Mouse (Mus musculus) T-cell, adult 2 months (primary cell): ENCODE measurements at regions not wholly inside any gene's neighbourhood (a gene's known extent, or its start where the extent isn't known, plus 50 kb on each side); places are given as distances from the start of the nearest gene placed in this dataset.

Experiments used
- DNase-seq: peaks from one replicate; pipeline ENCODE4 v3.0.0; 2022; ENCODE audit warnings: low spot score

DNA sequence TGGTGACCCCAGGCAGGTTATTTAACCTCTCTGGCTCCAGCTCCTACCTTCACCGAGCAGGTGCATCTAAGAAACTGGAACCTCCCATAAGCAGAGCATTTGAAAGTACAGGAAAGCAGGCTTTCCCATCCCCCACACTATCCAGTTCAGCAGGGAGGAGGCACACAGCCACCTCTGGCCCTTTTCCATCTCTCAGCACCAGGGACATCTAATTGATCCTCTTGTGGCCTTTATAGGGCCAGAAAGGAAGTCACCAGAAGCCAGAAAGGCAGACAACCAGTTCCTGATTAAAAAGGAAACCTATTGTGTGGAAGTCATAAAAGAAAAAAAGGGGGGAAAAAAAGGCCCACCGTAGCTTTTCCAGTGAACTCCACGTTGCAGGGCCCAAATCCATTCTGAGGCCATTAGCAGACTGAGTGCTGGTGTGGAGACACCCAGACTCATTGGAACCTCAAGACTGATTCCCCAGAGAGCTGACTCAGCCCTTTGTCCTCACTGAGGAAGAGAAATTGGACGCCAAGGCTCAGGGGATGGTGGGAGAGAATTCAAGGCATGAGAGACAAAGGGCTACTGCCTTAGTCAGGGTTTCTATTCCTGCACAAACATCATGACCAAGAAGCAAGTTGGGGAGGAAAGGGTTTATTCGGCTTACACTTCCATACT, 163.2 kb upstream of the Zmiz1 start:
- DNase-seq, result no peak

DNA sequence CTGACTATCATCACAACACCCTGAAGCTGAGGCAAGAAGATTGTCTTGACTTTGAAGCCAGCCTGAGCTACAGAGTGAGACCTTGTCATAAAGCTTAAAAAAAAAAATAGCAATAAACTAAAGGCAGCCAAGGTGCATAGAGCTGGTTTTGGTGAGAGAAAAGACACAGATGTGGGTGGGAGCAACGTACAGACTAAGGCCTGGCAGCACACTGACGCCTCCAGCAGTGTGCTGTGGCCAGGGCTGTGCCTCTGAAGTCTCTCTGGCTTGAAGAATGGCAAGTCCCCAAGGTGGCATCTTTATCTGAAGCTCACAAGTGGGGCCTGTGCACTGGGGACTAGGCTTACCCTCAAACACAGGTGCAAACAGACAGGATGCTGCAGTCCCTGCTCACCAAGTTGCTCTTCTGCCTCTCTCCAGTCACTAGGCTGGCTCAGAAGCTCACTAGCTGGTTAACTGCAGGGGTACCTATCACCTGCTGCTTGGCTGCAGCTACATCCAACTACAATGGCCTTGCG, 159.3 kb upstream of the Zmiz1 start:
- no peak for DNase-seq

DNA sequence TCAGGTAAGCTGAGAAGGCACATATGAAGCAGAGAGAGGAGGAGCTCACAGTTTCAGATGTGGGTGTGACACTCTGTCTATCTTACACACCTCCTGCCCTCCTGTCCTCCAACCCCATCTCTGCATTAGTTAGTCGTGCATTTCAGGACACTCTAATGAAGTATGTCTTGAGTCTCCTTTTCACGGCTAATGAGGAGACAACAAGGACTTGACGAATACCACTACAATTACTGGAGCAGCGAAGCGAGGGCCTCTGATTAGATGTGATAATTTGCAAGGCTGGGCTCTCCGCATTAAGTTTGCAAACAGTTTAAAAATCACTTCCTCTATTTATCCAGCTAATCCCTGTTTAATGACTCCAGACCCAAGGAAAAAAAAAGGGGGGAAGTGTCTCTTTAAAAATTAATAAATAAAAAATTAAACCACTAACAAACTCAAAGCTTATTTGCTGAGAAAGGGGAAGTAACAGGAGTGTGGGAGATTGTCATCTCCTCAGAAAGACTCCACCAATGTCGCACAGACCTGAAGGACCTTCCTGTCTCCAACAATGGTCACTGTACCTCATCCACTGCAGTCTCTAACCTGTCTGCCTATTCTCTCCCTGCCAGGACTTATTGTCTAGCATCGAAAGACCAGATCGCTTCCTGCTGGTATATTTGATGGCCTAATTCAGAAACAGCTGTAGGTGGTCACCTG, 157.5 kb upstream of the Zmiz1 start:
- no peak for DNase-seq

DNA sequence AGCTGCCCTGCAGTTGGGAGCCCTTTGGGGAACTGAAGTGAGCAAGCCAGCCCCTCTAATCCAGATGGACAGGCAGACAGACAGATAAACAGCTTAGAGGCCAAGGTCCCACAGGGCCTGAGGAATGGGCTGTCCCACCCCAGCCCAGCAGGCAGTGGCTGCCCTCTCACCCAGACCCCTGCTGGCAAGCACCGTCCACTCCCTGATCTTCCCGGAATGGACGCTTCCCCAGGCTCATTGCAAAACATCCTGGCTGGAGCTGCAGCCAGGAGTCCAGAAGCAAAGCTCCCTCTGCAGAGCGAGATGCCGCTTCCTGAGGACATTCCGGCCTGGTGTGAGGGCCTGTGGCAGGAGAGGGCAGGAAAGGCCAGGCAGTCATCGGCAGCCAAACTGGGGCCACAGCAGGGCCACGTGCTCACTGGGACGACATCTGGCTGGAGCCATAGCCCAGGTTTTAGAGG, 154.6 kb upstream of the Zmiz1 start:
- no peak for DNase-seq

DNA sequence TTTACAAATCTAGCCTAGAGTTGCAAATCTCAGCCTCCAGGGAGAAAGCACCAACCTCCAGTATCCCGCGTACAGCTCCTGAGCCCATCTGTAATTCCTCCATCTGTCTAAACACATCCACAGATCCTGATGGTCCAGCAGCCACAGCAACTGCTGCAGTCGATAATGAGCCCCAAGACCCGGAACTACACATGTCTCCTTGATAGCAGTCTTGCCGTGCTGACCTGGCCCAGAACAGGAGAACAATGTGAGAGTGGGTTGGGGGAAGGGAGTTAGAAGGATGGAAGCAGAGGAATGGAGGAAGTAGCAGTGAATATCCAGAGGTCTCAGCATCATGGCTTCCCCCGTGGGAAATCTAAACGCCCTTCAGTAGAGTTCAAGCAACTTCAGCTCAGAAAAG, 152.8 kb upstream of the Zmiz1 start:
- no peak for DNase-seq

DNA sequence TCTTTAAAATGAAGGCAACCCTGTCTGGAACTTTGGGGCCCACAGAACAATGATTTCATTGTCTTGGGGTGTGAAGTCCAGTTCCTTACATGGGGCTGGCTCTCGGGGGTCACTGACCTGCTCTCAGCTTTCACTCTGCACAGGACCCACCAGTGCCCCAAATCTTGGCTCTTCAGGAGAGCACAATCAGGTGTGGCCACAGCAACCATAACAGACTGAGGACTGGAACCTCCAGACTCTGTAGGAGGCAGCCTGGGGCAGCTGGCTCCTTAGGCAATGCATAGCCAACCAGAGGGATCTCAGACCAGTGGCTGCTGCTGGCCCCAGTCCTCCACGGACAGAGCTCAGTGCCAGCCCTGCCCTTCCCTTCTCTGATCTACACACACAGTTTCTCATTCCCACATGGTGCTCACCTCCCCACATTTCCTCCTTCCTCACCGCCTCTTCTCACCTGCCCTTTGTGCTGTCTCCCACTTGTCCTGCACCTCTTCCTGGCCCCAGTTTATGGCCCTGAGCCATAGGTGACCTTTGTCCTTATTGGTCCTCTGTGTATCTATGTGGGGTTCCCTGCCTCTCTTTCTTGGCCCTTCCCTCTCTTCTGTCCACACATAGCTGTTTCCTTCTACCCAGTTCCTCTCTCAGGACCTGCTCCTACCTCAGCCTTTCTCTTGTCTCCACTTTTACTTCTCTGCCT, 151.9 kb upstream of the Zmiz1 start:
- DNase-seq, result no peak

DNA sequence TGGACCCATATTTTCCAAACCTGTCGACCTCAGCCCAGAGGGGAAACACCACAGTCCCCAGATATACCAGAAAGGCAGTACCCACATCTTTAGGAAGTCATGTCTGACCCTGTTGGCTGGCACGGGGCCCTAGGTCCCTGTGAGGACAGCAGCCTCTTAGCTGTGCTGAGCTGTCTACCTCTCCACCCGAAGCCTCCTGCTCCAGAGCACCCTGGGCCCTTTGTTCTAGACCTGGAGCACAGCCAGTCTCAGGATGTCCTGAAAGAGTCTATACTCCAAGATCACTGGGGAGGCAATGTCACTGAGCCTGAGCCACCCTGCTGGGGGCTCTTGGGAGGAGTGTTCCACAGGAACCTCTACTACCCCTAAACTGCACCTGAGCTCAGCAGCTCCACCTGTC, 150.9 kb upstream of the Zmiz1 start:
- DNase-seq, result no peak

DNA sequence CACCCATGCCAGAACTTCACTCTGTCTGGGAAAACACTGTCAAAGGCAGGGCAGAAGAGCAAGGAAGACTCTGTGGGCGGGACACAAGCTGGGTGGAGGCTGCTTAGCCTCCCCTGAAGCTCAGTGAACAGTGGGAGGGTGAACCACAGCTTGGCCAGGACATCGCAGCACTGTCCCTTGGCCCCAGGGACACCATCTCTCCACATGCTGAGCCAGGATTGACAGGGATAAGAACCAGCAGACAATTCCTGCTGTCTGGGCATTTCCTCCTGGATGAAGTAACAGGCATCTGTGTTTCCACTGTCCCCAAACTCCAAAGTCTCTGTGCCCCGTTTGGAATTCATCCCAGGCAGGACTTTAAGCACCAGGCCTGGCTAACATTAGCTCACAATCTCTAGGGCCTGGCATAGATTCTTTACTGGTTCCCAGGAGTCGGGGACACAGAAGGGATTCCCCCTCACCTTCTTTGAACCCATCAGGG, 148.3 kb upstream of the Zmiz1 start:
- DNase-seq, result no peak

DNA sequence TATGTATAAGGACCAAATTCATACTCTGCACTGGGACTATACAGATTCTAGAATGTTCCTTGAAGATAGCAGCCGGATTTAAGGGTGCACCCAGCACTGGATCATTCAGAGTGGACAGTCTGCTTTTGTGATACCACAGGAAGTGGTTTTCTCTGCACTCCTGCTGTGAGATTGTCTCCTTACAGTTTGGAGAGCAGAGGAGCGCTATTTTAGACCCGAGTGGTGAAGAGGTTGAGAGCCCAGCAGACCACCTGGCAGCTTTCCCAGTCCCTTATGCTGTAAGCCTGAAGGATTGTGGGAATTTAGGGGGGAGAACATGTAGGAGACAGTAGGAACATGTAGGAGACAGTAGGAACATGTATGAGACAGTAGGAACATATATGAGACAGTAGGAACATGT, 147.5 kb upstream of the Zmiz1 start:
- DNase-seq, result no peak

DNA sequence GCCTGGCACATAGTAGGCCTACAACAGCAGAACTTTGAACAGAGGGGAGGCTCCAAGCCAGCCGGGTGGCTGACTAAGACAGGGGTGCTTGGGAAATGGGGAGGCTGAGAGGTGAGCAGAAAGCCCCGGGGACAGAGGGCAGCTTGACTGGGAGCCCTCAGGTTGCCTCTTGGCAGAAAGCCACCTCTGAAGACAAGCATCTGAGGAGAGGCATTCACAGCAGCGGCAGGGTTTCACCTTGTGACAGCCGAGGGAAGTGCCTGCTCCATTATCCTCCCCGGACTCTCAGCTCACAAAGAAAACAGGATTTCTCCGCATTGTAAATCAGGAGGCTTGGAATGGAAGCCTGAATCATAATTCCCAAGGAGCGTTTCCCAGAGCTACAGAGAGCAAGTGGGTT, 146.8 kb upstream of the Zmiz1 start:
- no peak for DNase-seq

DNA sequence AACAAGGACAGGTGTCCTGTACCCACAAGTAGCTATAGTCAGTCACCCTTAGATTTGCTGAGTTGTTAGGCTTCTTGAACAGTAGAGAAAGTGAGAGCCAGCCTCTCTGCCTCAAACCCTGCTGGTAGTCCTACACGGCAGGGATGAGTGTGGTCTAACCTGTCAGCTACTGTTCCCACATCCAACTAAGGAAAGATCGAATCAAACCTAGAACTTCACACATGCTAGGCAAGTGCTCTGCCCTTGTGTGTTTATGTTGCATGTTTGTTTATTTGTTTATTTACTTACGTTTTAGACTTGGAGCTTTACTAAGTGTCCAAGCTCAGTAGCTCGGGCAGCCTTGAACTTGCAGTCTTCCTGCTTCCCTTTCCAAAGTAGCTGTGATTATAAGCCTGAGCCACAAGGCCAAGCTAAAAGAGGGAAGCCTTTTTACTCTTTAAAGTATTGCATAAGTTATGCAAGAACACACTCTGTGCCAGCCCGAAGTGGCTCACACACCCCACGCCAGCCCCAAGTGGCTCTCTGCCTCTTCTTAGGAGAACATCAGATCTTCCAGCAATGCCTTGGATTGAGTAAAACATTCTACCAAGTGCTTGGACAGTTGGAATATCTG, 146.1 kb upstream of the Zmiz1 start:
- no peak for DNase-seq

DNA sequence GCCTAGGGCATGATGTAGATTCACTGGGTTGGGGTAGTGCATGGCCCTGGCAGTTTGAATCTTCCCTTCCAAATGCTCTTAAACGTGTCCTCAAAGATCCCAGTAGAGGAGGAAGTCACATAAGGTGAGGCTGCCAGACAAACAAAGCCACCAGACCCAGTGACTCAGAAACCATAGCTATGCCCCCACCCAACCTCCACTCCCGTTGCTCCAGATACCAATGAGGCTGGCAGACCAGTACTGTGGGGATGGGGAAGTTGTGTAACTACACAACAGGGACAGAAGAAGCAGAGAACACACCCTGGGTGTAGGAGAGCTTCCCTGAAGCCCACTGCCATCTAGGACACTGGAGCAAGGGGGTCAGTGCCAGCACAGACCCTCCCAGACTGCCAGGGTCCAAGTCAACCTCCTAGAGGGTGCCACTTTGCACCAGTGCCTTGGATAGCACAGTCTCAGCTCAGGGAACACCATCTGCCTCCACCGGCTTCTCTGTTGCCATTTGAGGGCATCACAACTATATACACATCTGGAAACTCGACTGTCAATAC, 145.2 kb upstream of the Zmiz1 start:
- DNase-seq, result no peak

DNA sequence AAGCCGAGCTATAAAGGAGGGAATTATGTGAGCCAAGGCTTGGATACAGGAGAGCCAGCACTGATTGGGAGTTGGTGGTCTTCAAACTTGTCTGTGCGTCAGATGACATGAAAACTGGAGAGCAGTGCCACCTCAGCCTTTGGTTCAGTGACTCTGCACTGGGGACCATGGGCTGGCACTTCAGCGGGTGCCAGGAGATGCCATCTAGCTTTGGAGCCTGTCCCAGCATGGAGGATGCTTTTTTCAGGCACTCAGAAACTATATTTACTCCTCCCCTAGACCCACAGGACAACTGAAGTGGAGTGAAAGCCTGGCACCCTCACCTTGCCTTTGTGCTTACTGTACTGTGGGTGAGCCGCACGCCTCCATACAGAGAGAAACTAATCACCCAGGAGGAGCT, 142.5 kb upstream of the Zmiz1 start:
- no peak for DNase-seq

DNA sequence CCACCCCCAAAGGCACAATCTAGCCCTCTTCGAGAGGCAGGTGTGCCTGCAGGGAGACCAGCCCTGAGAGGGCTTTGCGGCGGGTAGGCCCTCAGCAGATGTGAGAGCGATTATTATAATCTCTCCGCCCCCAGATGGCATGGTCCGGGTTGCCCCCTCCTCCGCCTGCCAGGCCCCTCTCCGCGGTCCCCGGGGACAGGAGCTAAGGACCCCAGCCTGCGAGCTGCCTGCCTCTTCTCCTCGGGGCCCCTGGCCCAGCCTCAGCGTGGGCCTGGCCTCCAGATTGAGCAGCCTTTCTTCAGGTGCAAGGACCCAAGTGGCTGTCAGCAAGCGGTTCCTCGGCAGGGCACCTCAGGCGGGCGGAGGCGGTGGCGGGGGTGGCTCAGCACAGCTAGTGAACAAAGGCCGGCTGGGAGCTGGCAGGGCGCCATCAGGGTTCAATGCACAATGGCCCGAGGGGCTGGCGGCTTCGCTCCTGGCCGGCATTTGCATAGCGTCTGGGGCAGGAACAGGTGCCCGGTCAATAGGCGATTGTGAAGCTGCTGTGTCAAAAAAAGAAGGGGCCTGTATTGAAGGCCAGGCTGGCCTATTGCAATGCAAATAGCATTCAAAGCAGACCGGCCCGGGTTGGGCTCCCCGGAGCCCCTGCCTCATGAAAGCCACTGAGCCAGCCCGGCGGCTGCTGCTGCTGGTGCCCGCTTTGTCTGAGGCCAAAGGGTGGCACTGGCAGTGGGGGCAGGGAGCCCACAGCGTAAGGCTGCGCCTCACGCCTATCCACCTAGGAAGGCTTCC, 141.1 kb upstream of the Zmiz1 start:
- DNase-seq, result peak; percentile 43

DNA sequence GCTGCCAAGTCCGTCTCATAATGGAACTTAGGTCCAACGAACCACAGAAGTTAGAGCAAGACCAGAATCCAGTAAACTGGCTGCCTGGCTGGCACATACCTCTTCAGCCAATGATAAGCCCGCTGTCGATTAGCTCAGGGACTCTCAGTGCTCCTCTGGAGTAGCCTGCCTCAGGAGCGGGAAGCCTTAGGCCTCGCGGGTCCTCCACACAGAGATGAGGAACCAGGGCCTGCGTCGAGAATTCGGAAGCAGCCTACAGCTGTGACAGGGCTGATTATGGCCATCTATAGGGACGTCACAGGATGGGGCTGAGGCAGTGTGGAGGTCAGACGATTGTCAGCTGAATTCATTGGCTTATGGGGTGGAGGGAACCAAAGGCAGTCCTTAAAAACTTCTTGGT, 140.1 kb upstream of the Zmiz1 start:
- no peak for DNase-seq

DNA sequence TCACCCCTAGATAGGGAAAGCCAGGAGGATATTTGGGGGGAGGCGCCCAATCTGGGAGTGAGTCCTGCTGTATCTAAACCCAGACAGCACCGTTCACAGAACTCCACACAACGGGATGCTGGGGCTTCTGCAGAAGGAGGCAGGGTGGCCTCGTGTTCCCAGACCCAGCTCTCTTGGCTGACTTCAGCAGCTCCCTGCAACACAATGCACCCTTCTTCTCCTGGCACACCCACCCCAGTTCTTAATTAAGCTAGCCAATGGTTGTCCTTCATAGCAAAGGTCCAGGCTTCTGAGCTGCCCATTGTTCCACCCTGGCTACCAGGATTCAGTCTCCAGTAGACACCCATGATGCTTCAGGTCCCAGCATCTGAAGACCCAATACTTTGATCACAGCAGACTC, 138.8 kb upstream of the Zmiz1 start:
- DNase-seq, result no peak

DNA sequence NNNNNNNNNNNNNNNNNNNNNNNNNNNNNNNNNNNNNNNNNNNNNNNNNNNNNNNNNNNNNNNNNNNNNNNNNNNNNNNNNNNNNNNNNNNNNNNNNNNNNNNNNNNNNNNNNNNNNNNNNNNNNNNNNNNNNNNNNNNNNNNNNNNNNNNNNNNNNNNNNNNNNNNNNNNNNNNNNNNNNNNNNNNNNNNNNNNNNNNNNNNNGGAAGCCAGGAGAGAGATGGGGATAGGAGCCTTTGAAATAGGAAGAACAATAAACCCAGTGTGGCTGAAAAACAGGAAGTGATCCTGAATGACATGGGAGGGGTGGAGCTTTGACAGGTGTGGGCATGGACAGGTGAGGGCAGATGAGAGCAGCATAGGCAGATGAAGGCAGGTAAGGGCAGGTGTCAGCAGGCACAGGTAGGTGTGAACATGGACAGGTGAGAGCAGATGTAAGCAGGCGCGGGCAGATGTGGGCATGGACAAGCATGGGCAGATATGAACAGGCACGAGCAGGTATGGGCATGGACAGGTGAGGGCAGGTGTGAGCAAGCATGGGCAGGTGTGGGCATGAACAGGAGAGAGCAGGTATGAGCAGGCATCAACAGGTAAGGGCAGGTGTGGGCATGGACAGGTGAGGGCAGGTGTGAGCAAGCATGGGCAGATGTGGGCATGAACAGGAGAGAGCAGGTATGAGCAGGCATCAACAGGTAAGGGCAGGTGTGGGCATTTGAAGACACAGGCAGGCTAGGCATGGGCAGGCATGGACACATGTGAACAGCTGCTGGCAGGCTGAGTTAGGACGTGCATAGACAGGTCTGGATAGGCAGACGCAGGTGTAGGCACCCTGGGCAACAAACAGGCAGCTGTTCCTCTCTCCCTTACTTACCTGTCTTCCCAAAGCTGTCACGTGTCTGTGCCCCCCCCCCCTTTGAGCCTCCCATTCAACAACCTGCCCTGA, 135.2 kb upstream of the Zmiz1 start:
- no peak for DNase-seq

DNA sequence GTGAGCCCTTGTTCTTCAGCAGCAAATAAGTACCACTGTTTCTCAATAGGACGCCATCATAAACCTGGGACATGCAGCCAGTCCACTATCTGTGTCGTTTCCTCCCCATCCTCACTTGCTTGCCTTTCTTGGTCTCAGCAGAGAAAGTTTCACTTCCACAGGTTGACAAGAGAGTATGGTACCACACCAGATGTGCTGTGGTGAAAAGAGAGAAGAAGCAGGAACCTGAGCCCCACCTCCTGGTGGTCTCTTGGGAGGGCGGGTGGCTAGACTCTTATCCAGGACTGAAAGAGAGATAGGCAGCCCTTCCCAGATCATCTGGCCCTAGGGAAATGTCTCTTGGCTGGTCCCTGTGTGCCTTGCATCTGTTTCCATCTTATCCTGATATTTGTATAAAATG, 133.1 kb upstream of the Zmiz1 start:
- no peak for DNase-seq

DNA sequence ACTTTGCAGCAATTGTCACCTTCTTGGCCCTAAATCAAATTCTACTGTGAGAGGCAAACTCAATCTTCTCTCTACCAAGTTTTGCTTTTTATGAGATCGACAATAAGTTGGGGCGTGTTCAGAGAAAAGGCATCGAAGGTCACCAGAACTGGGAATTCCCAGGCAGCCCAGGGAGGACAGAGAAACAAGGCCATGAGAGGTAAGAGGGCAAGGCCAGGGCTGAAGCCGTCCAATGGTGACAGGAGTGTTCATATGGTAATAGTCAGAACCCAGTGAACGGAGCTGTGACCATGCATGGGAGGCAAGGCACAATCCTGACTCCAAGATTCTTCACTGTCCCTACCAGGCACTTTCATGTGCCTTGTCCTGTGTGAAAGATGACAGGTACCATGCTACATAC, 130.8 kb upstream of the Zmiz1 start:
- DNase-seq, result no peak

DNA sequence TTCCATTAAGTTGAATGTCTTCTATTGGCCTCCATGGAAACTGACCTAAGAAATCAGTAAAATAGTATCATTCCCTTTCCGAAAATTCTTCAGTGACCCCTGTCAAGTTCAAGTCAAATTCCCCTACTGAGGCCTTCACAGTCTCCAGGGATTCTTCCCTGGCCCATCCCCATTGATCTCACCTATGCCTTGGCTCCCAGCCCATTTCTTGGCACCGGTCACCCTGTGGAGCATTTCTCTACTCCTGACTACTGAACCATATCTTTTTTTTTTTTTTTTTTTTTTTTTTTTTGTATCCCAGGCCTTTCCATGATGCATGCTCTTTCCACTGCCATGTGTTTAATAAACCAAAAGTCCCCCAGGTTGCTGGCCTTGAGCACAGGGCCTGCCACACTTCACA, 124.8 kb upstream of the Zmiz1 start:
- DNase-seq, result no peak
